Mouse (Mus musculus) intestine, embryonic 14.5 days (tissue): Measurements from ENCODE around the gene Ifna4. TPM values are rescaled to one million over a fixed set of nuclear protein-coding genes. Genes with fewer than 3 reads are reported as not detected.
"Not testable (repeated sequence)": the region's sequence is repeated elsewhere in the genome, so short reads cannot be mapped to it uniquely, and the experiment has no call there.

Experiments
- ATAC-seq: fragments of 200-750 bp; cut with Nextera tagmentation; replicated peaks from 2 replicates; pipeline ENCODE4 v1.8.0; 2017; ENCODE audit warnings: low read depth, moderate number of reproducible peaks, moderate TSS enrichment, moderate library complexity; ENCODE audit not compliant: low FRiP score, low TSS enrichment
- DNase-seq: peaks from one replicate; pipeline ENCODE4 v3.0.0-alpha.2; 2018; ENCODE audit warnings: low spot score
- H3K27ac ChIP-seq: fragments of 300-500 bp; sonication (generic); 2 replicates; pipeline ENCODE4 v1.5.1; 2014; ENCODE audit warnings: low read depth, mild to moderate bottlenecking, control low read depth
- H3K27me3 ChIP-seq: fragments of 300-500 bp; sonication (generic); replicated peaks from 2 replicates; pipeline ENCODE4 v1.6.1; 2014; ENCODE audit warnings: low read length, control low read depth; ENCODE audit not compliant: control insufficient read depth, insufficient read depth
- H3K36me3 ChIP-seq: fragments of 300-500 bp; sonication (generic); 2 replicates; pipeline ENCODE4 v1.6.1; 2014; ENCODE audit warnings: low read length, control low read depth; ENCODE audit not compliant: control insufficient read depth, insufficient read depth
- H3K4me1 ChIP-seq: fragments of 300-500 bp; sonication (generic); replicated peaks from 2 replicates; pipeline ENCODE4 v1.6.1; 2014; ENCODE audit warnings: low read length, control low read depth, mixed read lengths; ENCODE audit not compliant: control insufficient read depth, insufficient read depth
- H3K4me2 ChIP-seq: fragments of 300-500 bp; sonication (generic); 2 replicates; pipeline ENCODE4 v1.6.1; 2014; ENCODE audit warnings: low read length
- H3K4me3 ChIP-seq: fragments of 300-500 bp; sonication (generic); 2 replicates; pipeline ENCODE4 v1.5.1; 2014; ENCODE audit warnings: low read depth, low read length, control low read depth, mixed read lengths
- H3K9ac ChIP-seq: fragments of 300-500 bp; sonication (generic); 2 replicates; pipeline ENCODE4 v1.6.1; 2014; ENCODE audit warnings: mild to moderate bottlenecking, low read length
- H3K9me3 ChIP-seq: fragments of 300-500 bp; sonication (generic); 2 replicates; pipeline ENCODE4 v1.6.1; 2016; ENCODE audit warnings: low read length, control low read depth; ENCODE audit not compliant: control insufficient read depth
- WGBS: fragments of 180-500 bp; shearing (Covaris S2); extraction: QIAGEN DNeasy Blood & Tissue Kit; methylation state at CpG from one replicate; pipeline ENCODE4 v1.1.7; 2014; 5-methylcytosine and 5-hydroxymethylcytosine counted together
- polyA plus RNA-seq: library from polyadenylated mRNA; unstranded; fragments of >200 nt; fragmentation: Nextera tagmentation; extraction: Ambion mirVana; gene quantifications from 2 replicates; pipeline ENCODE4 v1.2.1, GENCODE M21; 2014

Ifna4 gene
- not detected in 2 replicates for polyA plus RNA-seq

- H3K4me2 ChIP-seq, result no peak within 1 kb of the TSS
- no peak within 1 kb of the TSS for H3K9ac ChIP-seq
- H3K36me3 ChIP-seq, result no peaks in the 10 kb centered on the region
- ATAC-seq (no peak), DNase-seq (no peak)
- H3K9me3 ChIP-seq, result no peaks in the 10 kb centered on the region
- H3K27me3 ChIP-seq, result no peaks in the 10 kb centered on the region
- WGBS, result 59% methylated on average over 2 of the region's 2 CpGs
- H3K4me3 ChIP-seq, result no peak within 1 kb of the TSS
- H3K27ac ChIP-seq, result no peak within 1 kb of the TSS
- no peaks in the 10 kb centered on the region for H3K4me1 ChIP-seq
Measured at GRCm38 (mm10) chr4:88841438-88841911, at the start of gene Ifna4. Gene Ifna4, plus strand, starts transcription at chr4:88841861.

GRCm38 (mm10) chr4:88793936-88794675 is 47.6 kb upstream of the Ifna4 start, which contains the start of gene Gm13275:
Gene Gm13275, plus strand, starts transcription at chr4:88794487.
- H3K36me3 ChIP-seq, H3K9ac ChIP-seq, H3K27me3 ChIP-seq, DNase-seq, H3K4me1 ChIP-seq, ATAC-seq, H3K9me3 ChIP-seq, H3K4me2 ChIP-seq, H3K27ac ChIP-seq, H3K4me3 ChIP-seq: not testable (repeated sequence)
- 0% methylated on average over 9 of the region's 52 CpGs for WGBS

- WGBS, result no CpG with 5 or more reads among the region's 28 CpGs
- H3K27me3 ChIP-seq, H3K27ac ChIP-seq, H3K9me3 ChIP-seq, H3K36me3 ChIP-seq, H3K9ac ChIP-seq, ATAC-seq, H3K4me3 ChIP-seq, H3K4me2 ChIP-seq, DNase-seq, H3K4me1 ChIP-seq: not testable (repeated sequence)
Measured at GRCm38 (mm10) chr4:88797097-88797496, 44.6 kb upstream of the Ifna4 start, which contains the start of gene Gm13279. Gene Gm13279, plus strand, starts transcription at chr4:88797397.

- H3K4me2 ChIP-seq, H3K27me3 ChIP-seq, H3K27ac ChIP-seq, DNase-seq, H3K9me3 ChIP-seq, H3K4me1 ChIP-seq, ATAC-seq, H3K36me3 ChIP-seq, H3K4me3 ChIP-seq, H3K9ac ChIP-seq: not testable (repeated sequence)
- WGBS, result 0% methylated on average over 1 of the region's 7 CpGs
Measured at GRCm38 (mm10) chr4:88799365-88799764, 42.3 kb upstream of the Ifna4 start, which contains the start of gene Gm13285. Gene Gm13285, plus strand, starts transcription at chr4:88799665.

- not testable (repeated sequence) for H3K4me1 ChIP-seq, H3K9me3 ChIP-seq, DNase-seq, H3K4me3 ChIP-seq, H3K27me3 ChIP-seq, H3K27ac ChIP-seq, ATAC-seq, H3K36me3 ChIP-seq, H3K4me2 ChIP-seq, H3K9ac ChIP-seq
- WGBS, result no CpG with 5 or more reads among the region's 29 CpGs
Measured at GRCm38 (mm10) chr4:88802954-88803353, 38.7 kb upstream of the Ifna4 start, which contains the start of gene Gm13287. Gene Gm13287, plus strand, starts transcription at chr4:88803254.

GRCm38 (mm10) chr4:88805231-88805630 is 36.4 kb upstream of the Ifna4 start, which contains the start of gene Gm13288:
Gene Gm13288, plus strand, starts transcription at chr4:88805531.
- not testable (repeated sequence) for H3K27me3 ChIP-seq, H3K9ac ChIP-seq, H3K36me3 ChIP-seq, H3K4me3 ChIP-seq, DNase-seq, ATAC-seq, H3K4me1 ChIP-seq, H3K4me2 ChIP-seq, H3K9me3 ChIP-seq, H3K27ac ChIP-seq
- WGBS, result no CpG with 5 or more reads among the region's 8 CpGs

- DNase-seq, ATAC-seq, H3K36me3 ChIP-seq: not testable (repeated sequence)
Measured at GRCm38 (mm10) chr4:88805761-88806160, 35.9 kb upstream of the Ifna4 start.

GRCm38 (mm10) chr4:88815928-88816327 is 25.7 kb upstream of the Ifna4 start, which contains the start of gene Ifna7:
Gene Ifna7, plus strand, starts transcription at chr4:88816228.
- no peak within 1 kb of the TSS for H3K4me2 ChIP-seq
- H3K9ac ChIP-seq, result no peak within 1 kb of the TSS
- H3K4me3 ChIP-seq, result no peak within 1 kb of the TSS
- H3K27ac ChIP-seq, result no peak within 1 kb of the TSS
- ATAC-seq (no peak), DNase-seq (no peak)
- no peaks in the 10 kb centered on the region for H3K27me3 ChIP-seq
- WGBS, result 64% methylated on average over 3 of the region's 3 CpGs
- no peaks in the 10 kb centered on the region for H3K9me3 ChIP-seq
- no peaks in the 10 kb centered on the region for H3K4me1 ChIP-seq
- no peaks in the 10 kb centered on the region for H3K36me3 ChIP-seq

More at GRCm38 (mm10) chr4:88805761-88806160, 35.9 kb upstream of the Ifna4 start:
- H3K9ac ChIP-seq, H3K27ac ChIP-seq, H3K27me3 ChIP-seq, H3K4me2 ChIP-seq, H3K9me3 ChIP-seq, H3K4me1 ChIP-seq, H3K4me3 ChIP-seq: not testable (repeated sequence)
- WGBS, result 1% methylated on average over 9 of the region's 34 CpGs
